Mouse (Mus musculus) frontal cortex, postnatal 14 days (tissue): ENCODE data around the gene Rhoa.
"Not testable (repeated sequence)": the region's sequence is repeated elsewhere in the genome, so short reads cannot be mapped to it uniquely, and the experiment has no call there.

ENCODE experiments used
- DNase-seq, 2 experiments: peaks; one replicate each; pipeline ENCODE4 v3.0.0; 2022; ENCODE audit warnings: low spot score in 2 of 2

Gene Rhoa

DNA sequence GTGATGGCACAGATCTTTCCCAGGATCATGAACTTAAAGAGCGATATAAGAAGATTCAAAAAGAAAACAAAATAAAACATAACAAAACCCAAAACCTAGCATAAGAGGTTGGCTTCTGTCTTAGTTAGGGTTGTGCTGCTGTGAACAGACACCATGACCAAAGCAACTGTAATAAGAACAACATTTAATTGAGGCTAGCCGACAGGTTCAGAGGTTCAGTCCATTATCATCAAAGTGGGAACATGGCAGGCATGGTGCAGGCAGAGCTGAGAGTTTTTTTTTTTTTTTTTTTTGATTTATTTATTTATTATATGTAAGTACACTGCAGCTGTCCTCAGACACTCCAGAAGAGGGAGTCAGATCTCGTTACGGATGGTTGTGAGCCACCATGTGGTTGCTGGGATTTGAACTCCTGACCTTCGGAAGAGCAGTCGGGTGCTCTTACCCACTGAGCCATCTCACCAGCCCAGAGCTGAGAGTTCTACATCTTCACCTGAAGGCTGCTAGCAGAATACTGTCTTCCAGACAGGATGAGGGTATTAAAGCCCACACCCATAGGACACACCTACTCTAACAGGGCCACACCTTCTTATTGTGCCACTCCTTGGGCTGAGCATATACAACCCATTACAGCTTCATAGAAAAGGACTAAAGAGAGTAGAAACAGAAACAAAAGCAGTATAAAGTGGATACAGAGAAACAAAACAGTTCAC is 18.2 kb upstream of the Rhoa start:
- not testable (repeated sequence) for DNase-seq

DNA sequence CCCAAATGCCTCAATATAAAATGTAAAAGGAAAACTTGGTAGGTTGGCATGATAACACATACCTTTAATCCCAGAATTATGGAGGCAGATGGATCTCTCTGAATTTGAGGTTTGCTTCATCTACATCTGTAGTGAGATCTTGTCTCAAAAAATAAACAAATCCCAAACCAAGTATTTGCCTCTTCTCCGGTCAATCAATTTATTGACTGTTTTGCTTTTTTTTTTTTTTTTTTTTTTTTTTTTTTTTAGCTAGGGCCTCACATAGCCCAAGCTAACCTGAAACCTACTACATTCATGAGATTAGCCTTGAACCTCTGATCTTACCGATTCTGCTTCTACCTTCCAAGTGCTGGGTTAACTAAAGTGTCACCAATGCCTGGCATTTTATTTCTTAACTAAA is 16.6 kb upstream of the Rhoa start:
- no peak for DNase-seq

DNA sequence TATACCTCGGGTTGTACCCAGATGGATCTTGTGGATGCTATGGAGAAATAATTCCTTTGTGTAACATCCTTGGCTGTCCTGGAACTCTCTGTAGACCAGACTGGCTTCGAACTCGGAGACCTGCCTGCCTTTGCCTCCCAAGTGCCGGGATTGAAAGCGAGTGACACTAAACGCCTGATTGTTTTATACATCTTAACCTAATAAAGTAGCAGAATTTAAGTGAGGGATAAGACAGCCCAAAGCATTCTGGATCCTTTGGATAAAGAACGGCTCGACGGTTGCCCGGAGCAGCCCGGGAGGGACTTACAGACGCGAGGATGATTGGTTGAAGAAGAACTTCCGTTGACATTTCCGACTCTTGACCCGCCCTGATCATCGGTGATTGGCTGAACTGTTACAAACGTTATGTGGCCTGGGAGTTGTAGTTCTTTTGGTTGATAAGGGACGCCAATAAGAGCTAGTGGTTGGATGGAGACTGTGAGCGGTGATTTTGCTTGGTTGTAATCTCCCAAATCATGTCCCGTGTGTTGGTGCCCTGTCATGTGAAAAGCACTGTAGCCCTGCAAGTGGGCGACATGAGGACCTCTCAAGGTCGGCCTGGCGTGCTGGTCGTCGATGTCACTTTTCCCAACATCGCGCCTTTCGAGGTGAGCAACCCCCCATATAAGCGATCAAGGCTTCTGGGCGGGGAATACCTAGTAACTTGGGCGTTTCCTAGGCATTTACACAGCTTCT is 15.7 kb upstream of the Rhoa start, which contains the start of gene Nicn1:
TSS of gene Nicn1 (plus strand) at position 414 of the 735 bp plus-strand sequence.
- DNase-seq: peak; percentile 92 to 96

DNA sequence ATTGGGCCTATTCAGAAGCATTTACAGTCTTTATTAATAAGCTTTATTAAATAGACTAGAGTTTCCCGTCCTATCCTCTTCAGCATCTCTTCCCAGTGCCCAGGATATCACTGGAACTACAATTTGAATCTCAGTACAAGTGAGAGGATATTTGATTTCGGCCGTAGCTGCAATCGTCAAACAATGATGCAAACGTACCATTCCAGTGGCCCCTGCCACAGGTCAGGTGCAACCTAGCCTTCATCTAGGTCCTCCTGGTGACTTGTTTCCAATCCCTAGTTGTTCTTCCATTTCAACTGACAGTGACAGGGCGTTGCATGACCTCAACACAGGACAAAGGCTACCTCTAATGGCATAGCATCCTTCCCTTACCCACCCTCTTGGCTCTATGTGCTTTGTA is 15.2 kb upstream of the Rhoa start:
- DNase-seq: no peak

DNA sequence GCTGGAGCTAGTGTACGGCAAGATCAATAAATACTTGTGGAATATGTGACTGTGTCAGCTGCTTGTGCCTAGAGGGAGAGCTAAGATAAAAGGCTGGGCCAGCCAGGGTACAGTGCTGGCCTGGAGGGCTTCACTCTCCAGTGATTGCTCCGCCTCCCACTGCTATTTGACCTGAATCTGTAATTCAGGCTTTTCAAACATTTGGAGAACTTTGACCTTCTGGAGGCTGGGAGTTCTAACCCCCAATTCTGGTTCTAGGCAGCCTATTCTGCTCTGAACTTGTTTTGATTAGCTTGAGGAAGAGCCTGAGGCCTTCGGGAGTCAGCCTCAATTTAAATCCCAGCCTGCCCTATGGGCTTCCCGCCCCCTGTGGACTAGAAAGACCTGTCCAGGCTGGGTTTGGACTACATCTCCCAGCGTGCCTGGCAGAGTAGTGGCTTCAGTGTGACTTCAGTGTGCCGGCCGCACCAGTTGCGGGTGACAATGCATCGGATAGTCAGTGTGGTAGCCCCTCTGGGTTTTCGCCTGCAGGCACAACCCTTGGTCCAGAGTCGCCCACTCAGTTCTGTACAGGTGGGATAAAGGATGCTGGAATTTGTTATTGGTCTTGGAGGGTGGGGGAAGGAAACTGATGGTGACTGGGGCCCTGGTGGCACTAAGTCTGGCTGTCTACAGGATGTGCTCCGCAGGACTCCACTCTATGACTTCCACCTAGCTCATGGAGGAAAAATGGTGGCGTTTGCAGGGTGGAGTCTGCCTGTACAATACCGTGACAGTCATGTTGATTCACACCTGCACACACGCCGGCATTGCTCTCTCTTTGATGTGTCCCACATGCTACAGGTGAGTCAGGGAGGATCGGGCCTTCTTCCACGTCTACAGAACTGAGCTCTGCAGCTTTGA is 9.2 kb upstream of the Rhoa start, which contains the start of gene Amt:
TSS of gene Amt (plus strand) at position 401 of the 903 bp plus-strand sequence.
- peak in 1 of 2 experiments; percentile 21 for DNase-seq

DNA sequence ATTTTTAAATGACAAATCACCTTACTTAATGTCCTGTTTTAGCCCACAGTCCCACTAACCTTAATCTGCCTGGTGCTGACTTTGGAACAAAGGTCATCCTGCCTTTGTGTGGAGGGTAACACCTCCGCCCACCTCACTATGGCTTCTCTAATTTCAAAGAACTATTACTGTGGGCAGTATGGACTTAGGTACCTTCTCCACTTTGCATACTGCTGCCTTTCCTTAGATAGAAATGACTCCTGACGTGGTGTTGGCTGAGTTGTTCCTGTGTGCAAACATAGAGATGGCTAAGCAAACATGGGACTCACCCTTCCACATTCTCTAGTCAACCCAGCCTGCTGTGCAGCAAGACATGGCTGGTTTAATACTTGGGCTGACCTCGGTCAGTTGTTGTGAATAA is 4.1 kb upstream of the Rhoa start:
- no peak for DNase-seq

DNA sequence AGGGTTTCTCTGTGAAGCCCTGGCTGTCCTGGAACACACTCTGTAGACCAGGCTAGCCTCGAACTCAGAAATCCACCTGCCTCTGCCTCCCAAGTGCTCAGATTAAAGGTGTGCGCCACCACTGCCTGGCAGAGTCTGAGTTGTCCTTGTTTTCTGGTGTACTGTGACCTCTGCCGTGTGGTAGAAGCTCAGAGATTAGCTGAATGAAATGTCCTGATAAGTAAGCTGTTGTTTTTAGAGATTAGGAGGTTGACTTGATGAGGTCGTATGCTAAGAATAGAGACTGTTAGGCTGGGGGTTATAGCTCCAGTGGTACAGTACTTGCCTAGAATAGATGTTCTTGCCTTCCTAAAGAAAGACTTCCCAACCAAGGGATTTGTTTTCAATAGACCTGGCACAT is 1.2 kb upstream of the Rhoa start:
- no peak for DNase-seq

DNA sequence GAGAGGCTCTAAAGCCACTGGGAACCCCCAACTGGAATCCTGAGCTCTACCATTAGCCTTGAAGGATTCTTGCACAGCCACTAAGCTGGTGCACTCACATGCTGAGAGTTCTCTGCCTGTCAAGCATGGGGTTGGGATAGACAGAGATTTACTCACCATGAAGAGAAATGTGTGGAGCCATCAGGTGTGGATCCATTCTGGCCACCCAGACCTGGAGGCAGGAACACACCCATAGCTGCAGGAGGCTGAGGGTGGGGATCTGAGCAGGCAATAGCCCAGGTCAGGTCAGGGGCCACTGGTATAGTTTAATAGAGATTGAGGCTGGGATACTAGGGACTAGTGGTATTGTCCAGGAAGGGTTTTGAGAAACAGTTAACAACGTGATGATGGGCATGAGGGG is 759 bp upstream of the Rhoa start:
- peak in 1 of 2 experiments; percentile 16 for DNase-seq

DNA sequence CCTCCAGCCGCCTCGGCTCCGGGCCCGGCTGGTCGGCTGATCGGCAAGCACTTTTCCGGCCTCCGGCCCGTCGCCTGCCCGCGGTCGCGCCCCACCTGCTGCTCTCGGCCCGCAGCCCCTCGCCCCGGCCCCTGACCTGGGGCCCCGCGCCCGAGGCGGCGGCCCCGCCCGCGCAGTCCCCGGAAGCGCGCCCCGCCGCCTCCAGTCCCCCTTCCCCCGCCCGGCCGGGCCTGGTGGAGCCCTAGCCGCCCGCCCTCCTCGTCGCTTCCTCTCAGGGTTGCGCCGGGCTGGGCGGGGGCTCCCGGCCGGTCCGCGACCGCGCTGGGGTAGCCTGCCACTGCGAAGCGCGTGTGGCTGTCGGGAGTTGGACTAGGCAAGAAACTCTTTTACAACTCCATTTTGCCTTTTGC is 647 bp downstream of the Rhoa start:
- no peak for DNase-seq

DNA sequence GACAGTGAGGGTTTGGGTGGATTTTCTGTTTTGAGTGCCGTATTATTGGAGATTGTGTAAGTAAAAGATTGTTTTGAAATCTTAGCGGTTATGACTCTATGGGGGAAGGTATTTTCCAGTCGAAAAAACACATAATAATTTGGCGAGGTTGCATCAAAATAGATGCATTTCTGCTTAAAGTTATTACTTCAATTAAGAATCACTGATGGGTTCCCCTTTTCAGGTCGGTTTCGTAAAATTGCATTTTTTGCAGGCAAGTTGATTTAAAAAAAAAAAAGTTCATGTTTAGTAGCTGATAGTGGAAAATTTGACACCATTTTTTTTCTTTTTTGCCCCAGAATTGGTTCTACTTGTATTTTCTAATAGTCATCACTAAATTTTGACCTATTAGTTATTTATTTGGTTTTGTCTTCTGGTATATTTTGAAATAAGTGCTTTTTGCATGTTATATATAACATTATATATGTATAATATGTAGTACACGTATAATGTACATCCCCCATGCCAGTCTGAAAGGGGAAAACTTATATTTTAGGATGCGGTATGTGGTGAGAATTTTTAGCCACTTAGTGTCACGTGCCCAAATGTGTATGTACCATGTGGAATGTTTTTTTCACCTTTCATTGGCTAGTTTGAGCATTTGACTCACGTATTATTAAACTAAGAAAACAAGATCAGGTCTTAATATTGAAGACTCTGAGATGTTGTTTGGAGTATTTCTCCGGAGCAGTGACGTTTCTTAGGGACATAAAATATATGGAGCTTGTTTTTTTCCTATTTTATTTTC is 1.3 kb downstream of the Rhoa start:
- DNase-seq: no peak

DNA sequence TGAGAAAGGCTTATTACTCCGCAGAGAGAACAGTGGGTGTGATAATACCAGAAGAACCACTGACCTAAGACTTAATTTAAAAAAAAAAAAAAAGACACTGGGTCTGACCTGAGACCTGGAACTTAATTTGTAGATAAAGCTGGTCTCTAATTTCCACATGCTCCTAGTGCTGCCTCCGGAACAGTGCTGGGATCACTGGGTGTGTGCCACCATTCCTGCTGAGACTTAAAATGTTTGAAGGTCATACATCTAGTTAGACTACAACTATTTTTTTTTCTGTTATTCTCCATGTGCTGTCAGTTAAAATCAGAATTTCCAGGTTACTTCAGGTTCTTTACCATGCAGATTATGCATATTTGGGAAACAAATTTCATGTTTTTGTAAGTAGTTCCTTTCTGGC is 2.2 kb downstream of the Rhoa start:
- no peak for DNase-seq

DNA sequence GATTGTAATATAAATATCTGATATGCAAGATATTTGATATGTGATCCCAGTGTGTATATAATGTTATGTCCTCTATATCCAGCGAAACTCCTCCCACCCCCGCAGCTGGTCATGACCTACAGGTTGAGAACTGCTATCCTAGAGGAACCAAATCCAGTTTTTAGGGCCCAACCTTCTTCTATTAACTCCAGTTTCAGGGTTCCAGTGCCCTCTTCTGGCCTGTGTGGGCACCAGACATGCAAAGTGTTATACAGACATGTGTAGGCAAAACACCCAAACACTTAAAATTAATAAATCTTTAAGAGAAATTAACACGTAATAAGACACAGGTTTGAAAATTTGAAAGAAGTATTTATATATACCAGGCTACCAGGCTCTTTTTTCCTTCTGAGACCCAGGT is 11.6 kb downstream of the Rhoa start:
- DNase-seq: no peak

DNA sequence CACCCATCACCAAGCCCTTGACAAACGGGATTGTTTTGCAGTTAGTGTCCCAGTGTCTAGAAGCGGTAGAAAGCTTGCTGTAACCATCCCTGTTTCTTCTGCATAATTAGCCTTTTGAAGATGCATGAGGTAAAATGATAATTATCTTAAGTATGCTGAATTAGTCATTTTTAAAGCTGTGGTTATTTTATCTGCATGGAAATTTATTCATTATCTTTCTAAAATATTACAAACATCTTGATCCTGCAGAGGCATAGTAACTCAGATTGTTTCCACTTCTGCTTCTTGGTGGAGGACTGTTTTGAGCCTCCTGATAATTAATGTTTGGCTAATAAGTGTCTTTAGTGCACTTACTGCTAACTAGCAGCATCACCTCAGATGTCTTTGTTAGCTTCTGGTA is 12.5 kb downstream of the Rhoa start:
- no peak for DNase-seq

DNA sequence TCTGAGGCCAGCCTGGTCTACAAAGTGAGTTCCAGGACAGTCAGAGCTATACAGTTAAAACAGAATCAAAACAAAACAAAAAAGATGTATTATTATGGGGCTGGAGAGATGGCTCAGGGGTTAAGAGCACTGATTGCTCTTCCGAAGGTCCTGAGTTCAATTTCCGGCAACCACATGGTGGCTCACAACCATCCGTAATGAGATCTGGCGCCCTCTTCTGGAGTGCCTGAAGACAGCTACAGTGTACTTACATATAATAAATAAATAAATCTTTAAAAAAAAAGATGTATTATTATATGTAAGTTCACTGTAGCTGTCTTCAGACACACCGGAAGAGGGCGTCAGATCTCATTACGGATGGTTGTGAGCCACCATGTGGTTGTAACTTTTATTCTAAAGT is 16.1 kb downstream of the Rhoa start:
- not testable (repeated sequence) for DNase-seq

DNA sequence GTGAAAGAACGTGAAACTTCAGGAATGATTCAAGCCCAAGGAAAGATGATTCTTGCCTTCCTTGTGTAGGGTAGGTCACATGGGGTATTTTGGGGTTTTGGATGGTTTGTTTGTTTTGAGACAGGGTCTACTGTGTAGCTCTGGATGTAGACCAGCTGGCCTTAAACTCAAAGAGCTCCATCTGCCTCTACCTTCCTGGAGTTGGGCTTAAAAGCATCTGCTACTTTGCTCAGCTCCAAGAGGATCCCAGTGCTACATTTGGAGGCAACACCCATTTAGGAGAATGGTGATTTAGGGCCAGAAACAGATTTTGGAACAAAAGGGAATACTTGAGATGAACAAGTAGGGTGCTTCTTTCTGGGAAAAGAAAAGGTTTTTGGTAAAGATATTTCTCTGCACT is 18.9 kb downstream of the Rhoa start:
- DNase-seq: no peak

DNA sequence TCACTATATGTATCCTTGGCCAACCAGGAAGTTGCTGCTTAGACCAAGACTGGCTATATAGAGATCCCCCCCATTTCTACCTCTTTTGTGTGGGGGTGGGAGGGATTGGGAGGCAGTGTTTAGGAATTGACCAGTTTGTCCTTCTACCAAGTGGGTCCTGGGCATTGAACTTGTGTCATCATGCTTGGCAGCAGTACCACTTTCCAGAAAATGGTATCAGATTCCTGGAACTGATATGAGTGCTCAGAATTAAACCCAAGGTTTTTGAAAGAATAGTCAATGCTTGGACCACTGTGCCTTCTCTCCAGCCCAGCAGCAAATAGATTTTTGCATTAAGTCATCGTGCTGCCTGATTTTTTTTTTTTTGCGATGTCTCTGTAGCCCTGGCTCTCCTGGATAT is 19.9 kb downstream of the Rhoa start:
- no peak for DNase-seq

DNA sequence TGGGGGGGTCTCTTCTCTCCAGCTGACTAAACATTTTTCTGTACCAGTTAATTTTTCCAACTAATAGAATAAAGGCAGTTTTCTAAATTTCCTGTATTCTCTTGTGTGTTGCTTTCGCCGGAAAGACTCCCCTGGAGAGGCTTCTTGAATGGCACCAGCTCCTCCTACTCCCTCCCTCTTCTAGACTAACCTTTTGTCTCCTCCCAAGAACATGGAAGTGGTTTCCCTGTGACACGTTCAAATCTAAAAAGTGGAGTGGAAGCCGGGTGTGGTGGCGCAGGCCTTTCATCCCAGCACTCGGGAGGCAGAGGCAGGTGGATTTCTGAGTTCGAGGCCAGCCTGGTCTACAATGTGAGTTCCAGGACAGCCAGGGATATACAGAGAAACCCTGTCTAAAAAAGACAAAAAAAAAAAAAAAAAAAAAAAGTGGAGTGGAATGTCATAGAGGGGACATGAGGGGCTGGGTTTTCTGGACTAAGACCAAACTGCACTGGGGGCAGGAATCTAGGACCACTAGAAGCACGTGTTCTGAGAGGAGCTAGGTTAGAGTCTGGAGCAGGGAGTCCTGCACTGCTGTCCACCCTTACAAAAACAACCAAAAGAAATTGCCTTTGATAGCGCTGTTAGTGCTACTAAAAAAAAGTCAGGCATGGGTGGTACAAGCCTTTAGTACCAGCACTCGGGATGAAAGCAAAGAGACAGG is 32.1 kb downstream of the Rhoa start:
- DNase-seq: no peak

DNA sequence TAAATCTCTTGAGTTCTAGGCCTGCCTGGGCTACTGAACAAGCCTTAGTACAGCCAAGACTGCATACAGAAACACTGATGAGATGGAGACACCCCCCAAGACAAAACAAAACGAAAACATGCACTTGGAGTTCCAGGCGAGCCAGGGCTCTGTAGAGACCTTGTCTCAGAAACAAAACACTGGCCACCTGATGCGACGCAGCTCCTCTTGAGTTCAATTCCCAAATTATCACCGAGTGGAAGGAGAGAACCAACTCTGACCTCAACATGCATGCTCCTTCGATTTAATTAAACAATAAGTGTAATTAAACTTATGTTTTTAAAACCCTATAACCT is 32.6 kb downstream of the Rhoa start:
- DNase-seq: no peak

DNA sequence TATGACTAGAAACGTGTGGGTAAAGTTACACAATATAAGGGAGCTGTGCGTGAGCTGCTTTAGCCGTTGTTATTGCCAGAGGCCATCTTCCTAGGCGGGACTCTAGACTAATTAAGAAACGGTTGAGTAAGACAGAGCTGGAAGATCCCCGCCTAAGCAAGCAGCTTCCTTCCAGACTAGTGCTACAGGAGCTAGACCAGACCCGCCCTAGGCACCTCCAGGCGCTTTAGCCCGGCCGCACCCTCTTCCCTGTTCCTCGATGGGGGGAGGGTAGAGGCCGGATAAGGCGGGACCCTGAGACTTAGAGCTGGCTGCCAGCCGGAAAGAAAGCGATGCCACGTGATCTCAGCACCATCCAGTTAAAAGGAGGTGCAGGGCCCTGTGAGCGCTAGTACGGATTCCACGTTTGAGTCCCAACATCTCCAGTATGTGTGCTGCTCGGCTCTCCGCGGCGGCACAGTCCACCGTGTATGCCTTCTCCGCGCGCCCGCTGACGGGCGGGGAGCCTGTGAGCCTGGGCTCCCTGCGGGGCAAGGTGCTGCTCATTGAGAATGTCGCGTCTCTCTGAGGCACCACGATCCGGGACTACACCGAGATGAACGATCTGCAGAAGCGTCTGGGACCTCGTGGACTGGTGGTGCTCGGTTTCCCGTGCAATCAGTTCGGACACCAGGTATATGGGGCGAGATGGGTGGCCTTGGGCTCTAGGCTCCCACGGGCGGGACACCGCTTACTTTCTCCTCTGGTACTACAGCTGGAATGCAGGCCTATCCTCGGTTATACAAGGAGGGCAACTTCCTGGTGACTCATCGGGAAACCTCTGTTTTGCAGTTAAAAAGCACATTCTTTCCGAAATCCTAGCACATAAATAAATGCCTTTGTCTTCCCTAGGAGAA is 33.2 kb downstream of the Rhoa start, which contains the start of gene Gpx1:
TSS of gene Gpx1 (plus strand) at position 18 of the 896 bp plus-strand sequence.
- DNase-seq: peak; percentile 81

DNA sequence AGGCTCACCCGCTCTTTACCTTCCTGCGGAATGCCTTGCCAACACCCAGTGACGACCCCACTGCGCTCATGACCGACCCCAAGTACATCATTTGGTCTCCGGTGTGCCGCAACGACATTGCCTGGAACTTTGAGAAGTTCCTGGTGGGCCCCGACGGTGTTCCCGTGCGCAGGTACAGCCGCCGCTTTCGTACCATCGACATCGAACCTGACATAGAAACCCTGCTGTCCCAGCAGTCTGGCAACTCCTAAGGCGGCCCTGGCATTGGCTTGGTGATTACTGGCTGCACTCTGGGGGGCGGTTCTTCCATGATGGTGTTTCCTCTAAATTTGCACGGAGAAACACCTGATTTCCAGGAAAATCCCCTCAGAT is 33.9 kb downstream of the Rhoa start:
- DNase-seq: no peak
